Mouse (Mus musculus): ENCODE data around the gene Dscaml1.
A peak's percentile ranks its signal among the peaks of the same experiment; 100 is the strongest.

The Dscaml1 gene

GRCm38 (mm10) chr9:45517993-45518705 lies 91.7 kb downstream of the Dscaml1 start:
- DNase-seq, result no peak

- DNase-seq, result no peak
These were observed 93.4 kb downstream of the Dscaml1 start for GRCm38 (mm10) chr9:45519841-45520240.

- DNase-seq, result no peak
These were observed 96.4 kb downstream of the Dscaml1 start for GRCm38 (mm10) chr9:45522866-45523265.

- DNase-seq, result no peak
These were observed 98.1 kb downstream of the Dscaml1 start for GRCm38 (mm10) chr9:45524505-45524904.

- no peak for DNase-seq
These were observed 106.8 kb downstream of the Dscaml1 start for GRCm38 (mm10) chr9:45533253-45533652.

GRCm38 (mm10) chr9:45534472-45534988 lies 108.1 kb downstream of the Dscaml1 start:
- DNase-seq, result no peak

GRCm38 (mm10) chr9:45537649-45538048 lies 111.2 kb downstream of the Dscaml1 start:
- DNase-seq, result no peak

GRCm38 (mm10) chr9:45539265-45540044 lies 113.0 kb downstream of the Dscaml1 start:
- peak; percentile 16 for DNase-seq

- peak; percentile 51 for DNase-seq
These were observed 119.7 kb downstream of the Dscaml1 start for GRCm38 (mm10) chr9:45546024-45546638.

GRCm38 (mm10) chr9:45546902-45547578 lies 120.6 kb downstream of the Dscaml1 start:
- no peak for DNase-seq

- no peak for DNase-seq
These were observed 123.4 kb downstream of the Dscaml1 start for GRCm38 (mm10) chr9:45549796-45550195.

GRCm38 (mm10) chr9:45550210-45550609 lies 123.8 kb downstream of the Dscaml1 start:
- DNase-seq, result no peak

GRCm38 (mm10) chr9:45550662-45551061 lies 124.2 kb downstream of the Dscaml1 start:
- no peak for DNase-seq

GRCm38 (mm10) chr9:45555036-45555826 lies 128.8 kb downstream of the Dscaml1 start:
- peak; percentile 44 for DNase-seq

- DNase-seq, result no peak
These were observed 130.5 kb downstream of the Dscaml1 start for GRCm38 (mm10) chr9:45556882-45557281.

GRCm38 (mm10) chr9:45560987-45561386 lies 134.6 kb downstream of the Dscaml1 start:
- no peak for DNase-seq

GRCm38 (mm10) chr9:45566843-45567578 lies 140.6 kb downstream of the Dscaml1 start:
- no peak for DNase-seq

- DNase-seq, result no peak
These were observed 143.3 kb downstream of the Dscaml1 start for GRCm38 (mm10) chr9:45569680-45570079.

- DNase-seq, result no peak
These were observed 143.9 kb downstream of the Dscaml1 start for GRCm38 (mm10) chr9:45570346-45570745.

GRCm38 (mm10) chr9:45572787-45573492 lies 146.5 kb downstream of the Dscaml1 start:
- DNase-seq, result peak; percentile 70

GRCm38 (mm10) chr9:45573493-45573815 lies 147.0 kb downstream of the Dscaml1 start:
- DNase-seq, result no peak

Measured in kidney, postnatal 10 days (tissue).